Mouse (Mus musculus) kidney, embryonic 15.5 days (tissue): ENCODE measurements around the gene Nr1i2. TPM values are rescaled to one million over a fixed set of nuclear protein-coding genes. Genes with fewer than 3 reads are reported as not detected.

Experiments
- ATAC-seq: fragments of 200-750 bp; cut with Nextera tagmentation; replicated peaks from 2 replicates; pipeline ENCODE4 v1.8.0; 2017; ENCODE audit warnings: moderate TSS enrichment; ENCODE audit not compliant: low FRiP score
- H3K27ac ChIP-seq: fragments of 300-500 bp; sonication (generic); 2 replicates; pipeline ENCODE4 v1.5.1; 2015; ENCODE audit warnings: mild to moderate bottlenecking, inconsistent platforms
- H3K27me3 ChIP-seq: fragments of 300-500 bp; sonication (generic); 2 replicates; pipeline ENCODE4 v1.6.1; 2015; ENCODE audit warnings: inconsistent platforms
- H3K36me3 ChIP-seq: fragments of 300-500 bp; sonication (generic); 2 replicates; pipeline ENCODE4 v1.6.1; 2015; ENCODE audit warnings: inconsistent platforms
- H3K4me1 ChIP-seq: fragments of 300-500 bp; sonication (generic); 2 replicates; pipeline ENCODE4 v1.6.1; 2015; ENCODE audit warnings: inconsistent platforms
- H3K4me2 ChIP-seq: fragments of 300-500 bp; sonication (generic); 2 replicates; pipeline ENCODE4 v1.6.1; 2015; ENCODE audit warnings: moderate library complexity, mild to moderate bottlenecking, inconsistent platforms
- H3K4me3 ChIP-seq: fragments of 300-500 bp; sonication (generic); replicated peaks from 2 replicates; pipeline ENCODE4 v1.5.1; 2015; ENCODE audit warnings: mild to moderate bottlenecking, inconsistent platforms
- H3K9ac ChIP-seq: fragments of 300-500 bp; sonication (generic); 2 replicates; pipeline ENCODE4 v1.6.1; 2015; ENCODE audit warnings: mild to moderate bottlenecking, inconsistent platforms
- H3K9me3 ChIP-seq: fragments of 300-500 bp; sonication (generic); replicated peaks from 2 replicates; pipeline ENCODE4 v1.6.1; 2016; ENCODE audit warnings: inconsistent platforms
- WGBS: fragments of 180-500 bp; shearing (Covaris S2); methylation state at CpG from one replicate; pipeline ENCODE4 v1.1.7; 2015; ENCODE audit warnings: mixed read lengths; 5-methylcytosine and 5-hydroxymethylcytosine counted together
- polyA plus RNA-seq: library from polyadenylated mRNA; unstranded; fragments of >200 nt; fragmentation: Nextera tagmentation; extraction: Ambion mirVana; gene quantifications from 2 replicates; pipeline ENCODE4 v1.2.1, GENCODE M21; 2015

Gene Nr1i2
- polyA plus RNA-seq, 1 experiment from 2014 or later: 0.49 TPM

DNA sequence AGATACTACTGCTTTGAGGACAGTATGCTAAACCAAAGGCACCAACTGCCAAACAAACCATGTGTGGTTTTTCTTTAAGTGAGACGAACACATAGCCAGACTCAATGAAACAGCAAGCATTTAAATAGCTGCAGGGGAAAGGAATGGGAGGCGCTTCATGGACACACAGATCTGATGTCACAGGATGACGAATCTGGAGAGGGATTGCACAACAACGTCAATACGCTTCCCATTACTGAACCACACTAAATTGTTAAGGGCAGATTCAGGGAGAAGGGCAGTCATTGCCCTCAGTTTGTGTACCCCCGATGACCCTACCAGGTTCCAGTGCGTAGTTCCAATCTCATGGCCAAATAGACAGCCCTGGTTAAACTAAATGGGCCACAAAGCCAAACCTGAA, 8.8 kb downstream of the Nr1i2 start:
- no peak for ATAC-seq
- Histone ChIP-seq H3K9me3 (no peaks in the 10 kb centered on the region), H3K4me2 (no peak overlapping the region), H3K36me3 (no peaks in the 10 kb centered on the region), H3K4me3 (no peak overlapping the region), H3K27ac (no peak overlapping the region), H3K4me1 (peaks cover 19% of the 10 kb centered on the region), H3K9ac (no peak overlapping the region), H3K27me3 (no peaks in the 10 kb centered on the region)
- WGBS: 73% methylated on average over 7 of the region's 7 CpGs

DNA sequence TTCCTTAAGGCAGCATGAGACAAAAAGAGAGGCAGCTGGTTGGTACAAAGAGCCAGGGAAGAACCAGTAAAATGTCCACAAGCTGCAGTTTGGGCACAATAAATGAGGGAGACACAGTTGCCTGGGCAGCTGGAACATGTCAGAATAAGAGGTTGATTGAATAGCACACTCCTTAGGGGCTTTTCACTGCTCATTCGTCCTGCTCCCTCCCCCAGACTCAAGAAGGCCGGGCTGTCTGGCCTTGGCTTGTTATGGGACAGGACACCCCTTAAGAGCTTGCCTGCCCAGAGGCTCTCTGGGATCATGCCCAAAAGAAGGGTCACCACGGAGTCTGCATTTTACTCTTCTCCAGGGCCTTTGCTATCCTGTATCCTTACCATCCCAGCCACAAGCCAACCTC, 11.3 kb downstream of the Nr1i2 start:
- Histone ChIP-seq H3K36me3 (no peaks in the 10 kb centered on the region), H3K27ac (no peak overlapping the region), H3K4me1 (peaks cover 9% of the 10 kb centered on the region; the same call in 1 of the 2 replicates), H3K9me3 (no peaks in the 10 kb centered on the region), H3K27me3 (no peaks in the 10 kb centered on the region), H3K4me3 (no peak overlapping the region), H3K9ac (no peak overlapping the region), H3K4me2 (no peak overlapping the region)
- WGBS: 20% methylated on average over 3 of the region's 3 CpGs
- ATAC-seq: peak; percentile 49; the same call in 1 of the 2 replicates

DNA sequence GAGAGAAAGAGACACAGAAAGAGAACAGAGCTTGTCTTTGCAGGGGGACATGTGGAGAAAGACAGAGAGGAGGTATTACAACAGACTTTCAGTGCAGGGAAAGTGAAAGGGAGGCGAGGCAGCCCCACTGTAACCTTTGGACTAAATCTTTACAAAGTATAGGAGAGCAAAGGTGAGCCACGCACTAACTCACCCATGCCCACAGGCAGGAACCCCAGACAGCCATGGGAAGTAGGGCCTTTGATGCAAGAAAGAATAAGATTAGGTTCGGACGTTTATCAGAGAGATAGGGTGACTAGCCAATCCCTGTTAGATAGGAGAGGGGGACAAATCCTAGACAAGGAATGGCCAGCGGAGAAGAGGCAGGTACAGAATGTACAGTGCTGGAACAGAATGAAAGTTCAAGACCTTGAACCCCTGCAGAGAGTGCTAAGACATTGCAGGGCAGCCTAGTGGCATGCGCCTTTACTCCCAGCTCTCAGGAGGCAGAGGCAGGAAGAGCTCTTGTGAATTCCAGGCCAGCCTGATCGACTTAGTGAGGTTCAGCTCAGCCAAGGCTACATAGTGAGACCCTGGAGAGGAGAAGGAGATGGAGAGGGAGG, 12.0 kb downstream of the Nr1i2 start:
- H3K4me3 ChIP-seq: no peak overlapping the region
- ATAC-seq: no peak
- H3K27me3 ChIP-seq: no peaks in the 10 kb centered on the region
- H3K27ac ChIP-seq: no peak overlapping the region
- peaks cover 6% of the 10 kb centered on the region; the same call in 1 of the 2 replicates for H3K4me1 ChIP-seq
- no peak overlapping the region for H3K9ac ChIP-seq
- WGBS: 75% methylated on average over 7 of the region's 7 CpGs
- no peaks in the 10 kb centered on the region for H3K9me3 ChIP-seq
- H3K36me3 ChIP-seq: no peaks in the 10 kb centered on the region
- no peak overlapping the region for H3K4me2 ChIP-seq

DNA sequence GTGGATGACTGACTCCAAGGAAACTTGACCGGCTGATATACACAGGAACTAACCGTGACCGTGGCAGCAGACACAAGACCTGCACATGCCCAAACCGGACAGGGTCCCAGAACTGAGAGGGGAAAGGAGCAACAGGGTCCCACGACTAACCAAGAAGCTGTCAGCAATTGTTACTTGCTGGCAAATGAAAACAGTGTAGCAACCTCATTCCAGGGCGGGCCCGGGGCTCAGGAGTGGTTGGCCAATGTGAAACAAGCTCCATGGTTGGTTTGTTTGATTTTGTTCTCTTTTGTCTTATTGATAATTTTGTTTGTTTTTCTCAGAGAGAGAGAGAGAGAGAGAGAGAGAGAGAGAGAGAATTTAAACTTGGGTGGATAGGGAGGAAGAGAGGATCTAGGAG, 13.7 kb downstream of the Nr1i2 start:
- Histone ChIP-seq H3K36me3 (no peaks in the 10 kb centered on the region), H3K4me3 (no peak overlapping the region), H3K9me3 (no peaks in the 10 kb centered on the region), H3K9ac (no peak overlapping the region), H3K4me1 (peaks cover 6% of the 10 kb centered on the region; the same call in 1 of the 2 replicates), H3K27me3 (no peaks in the 10 kb centered on the region), H3K4me2 (no peak overlapping the region), H3K27ac (no peak overlapping the region)
- WGBS: 76% methylated on average over 7 of the region's 7 CpGs
- ATAC-seq: no peak

DNA sequence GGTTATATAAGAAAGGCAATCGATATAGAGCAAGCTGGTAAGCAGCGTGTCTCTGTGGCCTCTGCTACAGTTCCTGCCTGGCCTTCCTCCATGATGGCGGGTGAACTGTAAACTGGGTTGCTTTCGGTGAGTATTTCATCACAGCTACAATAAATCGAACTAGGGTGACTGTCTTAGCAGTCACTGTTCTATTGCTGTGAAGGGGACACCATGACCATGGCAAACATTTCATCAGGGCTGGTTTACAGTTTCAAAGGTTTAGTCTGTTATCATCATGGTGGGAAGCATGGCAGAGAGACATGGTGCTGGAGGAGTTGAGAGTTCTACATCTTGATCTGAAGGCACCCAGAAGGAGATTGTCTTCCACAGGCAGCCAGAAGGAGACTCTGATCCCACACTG, 14.8 kb downstream of the Nr1i2 start:
- Histone ChIP-seq H3K27me3 (no peaks in the 10 kb centered on the region), H3K9me3 (no peaks in the 10 kb centered on the region), H3K4me3 (no peak overlapping the region), H3K4me1 (peaks cover 6% of the 10 kb centered on the region; the same call in 1 of the 2 replicates), H3K36me3 (no peaks in the 10 kb centered on the region), H3K9ac (no peak overlapping the region), H3K27ac (no peak overlapping the region), H3K4me2 (no peak overlapping the region)
- WGBS: 88% methylated on average over 5 of the region's 5 CpGs
- ATAC-seq: no peak

DNA sequence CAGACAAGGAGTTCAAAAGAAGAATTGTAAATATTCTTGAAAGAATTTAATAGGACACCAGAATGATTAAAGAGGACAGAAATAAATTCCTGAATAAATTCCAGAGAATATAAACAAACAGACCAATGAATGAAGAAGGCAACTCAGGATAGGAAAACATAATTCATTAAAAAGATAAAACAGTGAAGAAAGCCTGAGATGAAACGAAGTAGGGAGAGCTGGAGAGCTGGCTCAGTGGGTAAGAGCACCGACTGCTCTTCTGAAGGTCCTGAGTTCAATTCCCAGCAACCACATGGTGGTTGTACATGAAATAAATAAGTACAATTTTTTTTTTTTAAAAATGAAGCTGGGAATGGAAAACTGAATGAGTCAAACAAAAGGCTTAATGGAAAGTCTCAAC, 19.9 kb downstream of the Nr1i2 start:
- no peaks in the 10 kb centered on the region for H3K27me3 ChIP-seq
- no peak for ATAC-seq
- no peak overlapping the region for H3K9ac ChIP-seq
- WGBS: 68% methylated on average over 2 of the region's 2 CpGs
- H3K9me3 ChIP-seq: no peaks in the 10 kb centered on the region
- no peaks in the 10 kb centered on the region for H3K4me1 ChIP-seq
- no peak overlapping the region for H3K4me3 ChIP-seq
- no peaks in the 10 kb centered on the region for H3K36me3 ChIP-seq
- no peak overlapping the region for H3K4me2 ChIP-seq
- no peak overlapping the region for H3K27ac ChIP-seq

DNA sequence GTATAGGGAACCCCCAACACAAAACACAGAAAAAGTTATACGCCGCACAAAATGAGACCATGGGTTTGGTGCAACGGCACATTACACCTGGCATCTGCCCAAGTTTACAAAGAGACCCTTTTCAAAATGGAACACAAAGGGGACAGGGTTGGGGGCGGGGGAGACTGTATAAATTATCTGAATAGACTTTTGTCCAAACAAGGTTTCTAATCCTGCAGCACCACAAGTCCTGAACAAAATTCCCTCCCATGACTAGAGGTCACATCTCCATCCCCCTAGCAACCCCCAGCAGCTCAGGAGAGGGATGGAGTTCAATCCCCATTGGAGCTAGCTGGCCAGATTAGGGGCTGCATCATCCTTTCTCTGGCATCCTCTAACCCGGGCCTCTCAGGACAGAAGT, 22.1 kb downstream of the Nr1i2 start:
- Histone ChIP-seq H3K27ac (no peak overlapping the region), H3K4me2 (no peak overlapping the region), H3K4me1 (no peaks in the 10 kb centered on the region), H3K9me3 (no peaks in the 10 kb centered on the region), H3K27me3 (no peaks in the 10 kb centered on the region), H3K4me3 (no peak overlapping the region), H3K9ac (no peak overlapping the region), H3K36me3 (no peaks in the 10 kb centered on the region)
- 82% methylated on average over 5 of the region's 5 CpGs for WGBS
- no peak for ATAC-seq

DNA sequence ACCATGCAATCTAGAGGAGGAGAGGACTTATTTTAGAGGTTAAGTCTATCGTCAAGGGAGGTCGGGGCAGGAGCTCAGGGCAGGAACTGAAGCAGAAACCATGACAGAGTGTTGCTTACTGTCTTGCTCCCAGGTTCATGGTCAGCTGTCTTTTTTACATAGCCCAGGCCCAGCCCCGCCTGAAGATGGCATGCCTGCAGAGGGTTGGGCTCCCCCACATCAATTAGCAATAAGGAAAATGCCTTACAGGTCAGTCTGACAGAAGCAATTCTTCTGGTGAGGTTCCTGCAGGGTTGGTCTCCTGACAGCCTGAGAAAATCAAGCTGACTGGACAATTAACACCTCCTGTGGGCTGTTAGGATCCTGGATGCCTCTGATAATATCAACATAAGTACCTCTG, 23.0 kb downstream of the Nr1i2 start:
- H3K4me2 ChIP-seq: no peak overlapping the region
- WGBS: 30% methylated on average over 3 of the region's 3 CpGs
- H3K4me3 ChIP-seq: no peak overlapping the region
- no peak for ATAC-seq
- no peaks in the 10 kb centered on the region for H3K36me3 ChIP-seq
- H3K27ac ChIP-seq: no peak overlapping the region
- H3K4me1 ChIP-seq: no peaks in the 10 kb centered on the region
- H3K27me3 ChIP-seq: no peaks in the 10 kb centered on the region
- no peak overlapping the region for H3K9ac ChIP-seq
- H3K9me3 ChIP-seq: no peaks in the 10 kb centered on the region

DNA sequence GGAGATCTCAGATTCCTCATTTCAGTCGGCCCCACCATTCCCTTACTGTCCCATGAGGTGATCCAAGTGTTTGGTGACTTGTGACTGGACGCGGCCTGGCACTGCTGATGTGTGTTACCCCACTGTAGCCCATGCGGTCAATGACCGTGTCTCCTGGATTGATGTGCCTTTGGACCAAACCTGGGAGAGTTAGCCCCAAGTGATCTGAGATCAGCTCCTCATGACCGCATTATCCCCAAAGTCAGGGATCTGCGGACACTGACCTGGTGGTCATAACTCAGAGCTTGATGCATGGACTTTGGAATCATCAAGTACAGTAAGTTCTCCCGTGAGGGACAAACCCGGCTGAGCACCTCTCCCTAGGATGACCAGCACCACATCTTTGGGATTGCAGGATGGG, 38.7 kb downstream of the Nr1i2 start:
- Histone ChIP-seq H3K4me3 (no peak overlapping the region), H3K36me3 (no peaks in the 10 kb centered on the region), H3K27ac (no peak overlapping the region), H3K4me2 (no peak overlapping the region), H3K4me1 (no peaks in the 10 kb centered on the region), H3K27me3 (no peaks in the 10 kb centered on the region), H3K9me3 (no peaks in the 10 kb centered on the region), H3K9ac (no peak overlapping the region)
- no peak for ATAC-seq
- WGBS: 90% methylated on average over 9 of the region's 9 CpGs

DNA sequence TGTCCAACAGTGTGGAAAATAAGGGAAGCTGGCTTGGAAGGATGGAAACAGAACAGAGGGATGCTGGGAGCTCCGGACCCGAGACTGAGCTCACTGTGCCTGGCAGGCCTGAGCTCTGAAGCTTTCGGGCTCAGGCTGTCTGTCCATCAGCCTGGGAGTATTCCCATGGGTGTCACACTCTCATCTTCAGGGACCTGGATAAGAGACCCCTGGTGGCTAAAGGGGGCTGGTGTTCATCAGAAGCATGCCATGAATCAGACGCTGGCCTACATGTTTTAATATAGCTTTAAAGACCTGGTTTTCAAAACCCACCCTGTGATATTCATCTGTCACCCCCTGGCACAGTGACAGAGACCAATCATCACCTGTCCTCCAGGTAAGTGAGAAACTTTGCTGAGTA, 39.5 kb downstream of the Nr1i2 start:
- H3K4me1 ChIP-seq: no peaks in the 10 kb centered on the region
- H3K4me3 ChIP-seq: no peak overlapping the region
- H3K27me3 ChIP-seq: no peaks in the 10 kb centered on the region
- H3K27ac ChIP-seq: no peak overlapping the region
- no peak for ATAC-seq
- no peak overlapping the region for H3K4me2 ChIP-seq
- no peak overlapping the region for H3K9ac ChIP-seq
- no peaks in the 10 kb centered on the region for H3K9me3 ChIP-seq
- WGBS: 74% methylated on average over 4 of the region's 4 CpGs
- H3K36me3 ChIP-seq: no peaks in the 10 kb centered on the region

DNA sequence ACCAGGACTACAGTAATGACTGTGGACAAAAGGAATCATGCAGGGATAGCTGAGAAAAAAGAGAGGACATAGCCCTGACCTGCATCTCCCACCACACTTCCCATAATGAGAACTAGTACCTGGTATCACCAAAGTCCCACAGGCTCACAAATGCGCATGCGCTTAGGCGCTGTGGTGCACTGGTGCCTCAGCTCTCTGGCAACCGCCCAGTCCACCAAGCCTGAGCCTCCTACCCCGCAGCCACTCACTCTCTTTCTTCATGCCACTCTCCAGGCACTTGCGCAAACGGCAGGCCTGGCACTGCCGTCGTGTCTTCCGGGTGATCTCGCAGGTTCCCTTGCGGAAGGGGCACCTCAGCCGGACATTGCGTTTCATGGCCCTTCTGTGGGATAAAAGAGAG, 40.6 kb downstream of the Nr1i2 start:
- Histone ChIP-seq H3K9me3 (no peaks in the 10 kb centered on the region), H3K36me3 (no peaks in the 10 kb centered on the region), H3K27me3 (no peaks in the 10 kb centered on the region), H3K27ac (no peak overlapping the region), H3K9ac (no peak overlapping the region), H3K4me3 (no peak overlapping the region), H3K4me2 (no peak overlapping the region), H3K4me1 (peaks cover 2% of the 10 kb centered on the region)
- WGBS: 86% methylated on average over 14 of the region's 14 CpGs
- no peak for ATAC-seq

DNA sequence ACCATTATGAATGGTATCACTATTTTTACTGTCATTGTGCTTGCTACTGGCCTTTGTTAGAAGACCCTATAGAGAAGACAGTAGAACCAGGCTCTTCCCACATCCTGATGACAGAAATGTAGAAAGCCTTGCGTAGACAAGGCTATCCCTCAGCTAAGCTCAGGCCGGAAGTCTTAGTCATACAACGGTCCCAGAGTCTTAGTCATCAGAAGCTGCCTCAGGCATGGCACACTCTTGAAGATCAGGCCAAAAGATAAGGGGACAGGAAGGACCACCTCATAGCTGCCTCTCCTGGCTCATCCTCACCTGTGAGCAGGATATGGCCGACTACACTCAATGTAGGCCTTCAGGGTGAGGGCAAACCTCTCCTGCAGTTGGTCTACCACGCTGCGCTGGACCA, 44.2 kb downstream of the Nr1i2 start:
- Histone ChIP-seq H3K36me3 (no peaks in the 10 kb centered on the region), H3K9ac (no peak overlapping the region), H3K4me1 (peaks cover 11% of the 10 kb centered on the region), H3K27ac (no peak overlapping the region), H3K4me3 (no peak overlapping the region), H3K9me3 (no peaks in the 10 kb centered on the region), H3K27me3 (no peaks in the 10 kb centered on the region), H3K4me2 (no peak overlapping the region)
- WGBS: 91% methylated on average over 6 of the region's 6 CpGs
- ATAC-seq: no peak

DNA sequence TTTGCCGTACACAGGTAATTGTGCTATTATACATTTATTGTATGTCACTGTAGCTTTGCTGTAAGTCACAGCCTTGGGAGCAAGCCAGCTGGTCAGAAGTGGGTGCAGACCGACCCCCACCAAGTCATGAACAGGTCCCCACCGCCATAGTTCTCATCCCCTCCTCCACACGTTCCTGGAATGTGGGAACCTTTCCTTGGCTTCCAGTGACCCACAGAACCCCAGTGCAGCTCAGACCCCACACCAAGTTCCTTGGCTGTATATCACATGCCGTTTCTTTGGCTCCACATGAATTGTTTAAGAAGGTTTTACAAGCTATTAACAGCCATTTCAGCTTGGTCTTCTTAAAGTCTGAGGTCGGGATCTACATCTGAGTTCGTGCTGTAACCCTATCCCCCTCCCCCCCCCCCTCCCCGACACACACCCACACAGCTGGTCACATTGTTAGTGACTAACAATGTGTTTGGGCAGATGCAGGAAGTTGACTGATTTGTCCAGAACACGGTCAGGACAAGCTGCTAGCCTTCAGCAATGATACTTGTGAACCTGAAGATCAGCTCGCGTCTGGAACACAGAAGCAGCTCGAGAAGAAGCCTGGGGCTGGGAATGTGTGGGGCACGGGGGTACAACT, 46.2 kb downstream of the Nr1i2 start:
- WGBS: 19% methylated on average over 13 of the region's 13 CpGs
- Histone ChIP-seq H3K4me3 (no peak overlapping the region), H3K27me3 (no peaks in the 10 kb centered on the region), H3K9me3 (no peaks in the 10 kb centered on the region), H3K9ac (no peak overlapping the region), H3K36me3 (no peaks in the 10 kb centered on the region), H3K4me2 (peak overlapping the region; percentile 38), H3K27ac (peak overlapping the region; percentile 43; the same call in 1 of the 2 replicates), H3K4me1 (peaks cover 11% of the 10 kb centered on the region)
- peak; percentile 82 for ATAC-seq
